Mouse (Mus musculus) lung, embryonic 16.5 days (tissue): Measurements from ENCODE around the gene Sft2d1. TPM values are rescaled to one million over a fixed set of nuclear protein-coding genes. Genes with fewer than 3 reads are reported as not detected.

Source experiments
- ATAC-seq: fragments of 200-750 bp; cut with Nextera tagmentation; 2 replicates; pipeline ENCODE4 v1.8.0; 2017; ENCODE audit warnings: low read depth, mild to moderate bottlenecking, moderate library complexity
- H3K27ac ChIP-seq: fragments of 300-500 bp; sonication (generic); 2 replicates; pipeline ENCODE4 v1.5.1; 2014; ENCODE audit warnings: mild to moderate bottlenecking, control low read depth, low read length
- H3K27me3 ChIP-seq: fragments of 300-500 bp; sonication (generic); 2 replicates; pipeline ENCODE4 v1.6.1; 2014; ENCODE audit warnings: low read depth, low read length, mixed read lengths; ENCODE audit not compliant: control insufficient read depth, insufficient read depth
- H3K36me3 ChIP-seq: fragments of 300-500 bp; sonication (generic); 2 replicates; pipeline ENCODE4 v1.6.1; 2014; ENCODE audit warnings: low read length; ENCODE audit not compliant: control insufficient read depth, insufficient read depth
- H3K4me1 ChIP-seq: fragments of 300-500 bp; sonication (generic); replicated peaks from 2 replicates; pipeline ENCODE4 v1.6.1; 2014; ENCODE audit warnings: low read length, mixed read lengths; ENCODE audit not compliant: control insufficient read depth, insufficient read depth
- H3K4me2 ChIP-seq: fragments of 300-500 bp; sonication (generic); 2 replicates; pipeline ENCODE4 v1.6.1; 2014; ENCODE audit warnings: low read depth, low read length, control low read depth
- H3K4me3 ChIP-seq: fragments of 300-500 bp; sonication (generic); 2 replicates; pipeline ENCODE4 v1.5.1; 2014; ENCODE audit warnings: mild to moderate bottlenecking, low read length, control low read depth
- H3K9ac ChIP-seq: fragments of 300-500 bp; sonication (generic); 2 replicates; pipeline ENCODE4 v1.6.1; 2014; ENCODE audit warnings: low read length, control low read depth
- H3K9me3 ChIP-seq: fragments of 300-500 bp; sonication (generic); 2 replicates; pipeline ENCODE4 v1.6.1; 2016; ENCODE audit warnings: low read length; ENCODE audit not compliant: control insufficient read depth
- WGBS: fragments of 180-500 bp; shearing (Covaris S2); extraction: QIAGEN DNeasy Blood & Tissue Kit; methylation state at CpG from one replicate; pipeline ENCODE4 v1.1.7; 2014; 5-methylcytosine and 5-hydroxymethylcytosine counted together
- polyA plus RNA-seq: library from polyadenylated mRNA; unstranded; fragments of >200 nt; fragmentation: Nextera tagmentation; extraction: Ambion mirVana; gene quantifications from 2 replicates; pipeline ENCODE4 v1.2.1, GENCODE M21; 2015

Gene Sft2d1
- polyA plus RNA-seq, 1 experiment from 2014 or later: 83.6 TPM

- Histone ChIP-seq H3K27ac (no peak overlapping the region), H3K4me1 (no peaks in the 10 kb centered on the region), H3K4me2 (no peak overlapping the region), H3K9ac (no peak overlapping the region), H3K4me3 (no peak overlapping the region), H3K36me3 (no peaks in the 10 kb centered on the region), H3K9me3 (no peaks in the 10 kb centered on the region), H3K27me3 (no peaks in the 10 kb centered on the region)
- 83% methylated on average over 9 of the region's 9 CpGs for WGBS
- no peak for ATAC-seq
Observed at GRCm38 (mm10) chr17:8296313-8296844, 14.5 kb upstream of the Sft2d1 start.

GRCm38 (mm10) chr17:8297746-8298145 lies 13.2 kb upstream of the Sft2d1 start:
- Histone ChIP-seq H3K4me3 (no peak overlapping the region), H3K27ac (no peak overlapping the region), H3K9ac (no peak overlapping the region), H3K9me3 (no peaks in the 10 kb centered on the region), H3K36me3 (no peaks in the 10 kb centered on the region), H3K4me1 (no peaks in the 10 kb centered on the region), H3K27me3 (no peaks in the 10 kb centered on the region), H3K4me2 (no peak overlapping the region)
- 78% methylated on average over 5 of the region's 5 CpGs for WGBS
- no peak for ATAC-seq

GRCm38 (mm10) chr17:8298281-8298680 lies 12.6 kb upstream of the Sft2d1 start:
- no peak overlapping the region for H3K4me2 ChIP-seq
- no peak for ATAC-seq
- 92% methylated on average over 2 of the region's 2 CpGs for WGBS

DNA sequence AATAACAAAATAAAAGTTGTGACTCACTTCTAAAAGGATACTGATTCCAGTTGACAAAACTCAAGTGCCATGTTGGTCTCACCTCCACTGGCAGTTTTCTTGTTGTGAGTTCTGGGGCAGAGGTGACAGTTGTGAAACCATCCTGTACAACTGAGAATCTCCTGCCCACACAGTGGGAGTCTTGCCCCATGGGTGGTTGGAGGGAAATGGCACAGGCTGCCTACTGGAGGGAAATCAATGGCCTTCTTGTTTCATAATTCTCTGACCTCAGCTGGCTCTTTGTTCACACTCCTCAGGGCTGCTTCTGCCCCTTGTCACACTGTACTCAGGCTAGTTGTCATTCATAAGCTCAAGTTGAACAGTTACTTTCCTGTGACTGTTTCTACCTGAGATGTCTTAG lies 11.4 kb upstream of the Sft2d1 start:
- H3K4me3 ChIP-seq: no peak overlapping the region
- no peaks in the 10 kb centered on the region for H3K36me3 ChIP-seq
- ATAC-seq: no peak
- H3K4me2 ChIP-seq: no peak overlapping the region
- H3K27me3 ChIP-seq: no peaks in the 10 kb centered on the region
- no peaks in the 10 kb centered on the region for H3K4me1 ChIP-seq
- no peak overlapping the region for H3K9ac ChIP-seq
- H3K9me3 ChIP-seq: no peaks in the 10 kb centered on the region
- H3K27ac ChIP-seq: no peak overlapping the region

More at GRCm38 (mm10) chr17:8298281-8298680, 12.6 kb upstream of the Sft2d1 start:
- Histone ChIP-seq H3K27me3 (no peaks in the 10 kb centered on the region), H3K27ac (no peak overlapping the region), H3K9me3 (no peaks in the 10 kb centered on the region), H3K4me3 (no peak overlapping the region), H3K9ac (no peak overlapping the region), H3K36me3 (no peaks in the 10 kb centered on the region), H3K4me1 (no peaks in the 10 kb centered on the region)

GRCm38 (mm10) chr17:8301515-8301914 lies 9.4 kb upstream of the Sft2d1 start:
- no peaks in the 10 kb centered on the region for H3K36me3 ChIP-seq
- no peak overlapping the region for H3K4me3 ChIP-seq
- no peak for ATAC-seq
- H3K4me1 ChIP-seq: no peaks in the 10 kb centered on the region
- H3K9ac ChIP-seq: no peak overlapping the region
- H3K27me3 ChIP-seq: no peaks in the 10 kb centered on the region
- WGBS: 77% methylated on average over 4 of the region's 4 CpGs
- H3K27ac ChIP-seq: no peak overlapping the region
- no peak overlapping the region for H3K4me2 ChIP-seq
- H3K9me3 ChIP-seq: no peaks in the 10 kb centered on the region

DNA sequence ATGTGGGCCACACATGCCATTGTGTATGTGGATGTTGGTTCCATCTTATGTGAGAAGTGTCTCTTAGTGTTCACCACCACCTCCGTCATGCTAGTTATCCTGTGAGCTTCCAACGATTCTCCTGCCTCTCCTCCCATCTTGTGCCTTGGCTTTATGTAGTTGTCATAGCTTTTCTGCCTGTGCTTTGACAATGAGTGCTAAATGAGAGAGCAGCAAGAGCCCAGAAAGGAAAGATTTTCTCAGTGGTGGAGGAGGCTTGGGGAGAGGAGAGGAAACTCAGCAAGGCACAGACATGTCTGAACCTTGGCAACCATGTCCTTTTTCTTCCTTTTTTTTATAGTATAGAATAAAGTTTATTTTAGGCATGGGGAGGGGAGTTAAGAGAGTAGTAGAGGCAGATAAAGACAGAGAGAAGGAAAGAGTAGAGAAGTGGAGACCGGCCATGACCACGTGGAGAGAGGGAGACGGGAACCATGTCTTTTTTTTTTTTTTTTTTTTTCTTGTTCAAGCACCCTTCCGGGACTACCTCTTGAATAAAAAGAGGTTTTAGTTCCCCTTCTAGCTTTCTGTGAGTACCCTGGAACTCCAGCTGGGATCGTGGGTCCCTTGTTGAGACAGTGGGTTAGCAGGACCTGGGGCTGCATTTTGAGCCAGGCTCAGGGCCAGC lies 8.0 kb upstream of the Sft2d1 start:
- no peaks in the 10 kb centered on the region for H3K36me3 ChIP-seq
- WGBS: 71% methylated on average over 7 of the region's 7 CpGs
- H3K27ac ChIP-seq: no peak overlapping the region
- ATAC-seq: no peak
- no peak overlapping the region for H3K9ac ChIP-seq
- no peak overlapping the region for H3K4me3 ChIP-seq
- H3K9me3 ChIP-seq: no peaks in the 10 kb centered on the region
- no peaks in the 10 kb centered on the region for H3K4me1 ChIP-seq
- no peaks in the 10 kb centered on the region for H3K27me3 ChIP-seq
- no peak overlapping the region for H3K4me2 ChIP-seq

DNA sequence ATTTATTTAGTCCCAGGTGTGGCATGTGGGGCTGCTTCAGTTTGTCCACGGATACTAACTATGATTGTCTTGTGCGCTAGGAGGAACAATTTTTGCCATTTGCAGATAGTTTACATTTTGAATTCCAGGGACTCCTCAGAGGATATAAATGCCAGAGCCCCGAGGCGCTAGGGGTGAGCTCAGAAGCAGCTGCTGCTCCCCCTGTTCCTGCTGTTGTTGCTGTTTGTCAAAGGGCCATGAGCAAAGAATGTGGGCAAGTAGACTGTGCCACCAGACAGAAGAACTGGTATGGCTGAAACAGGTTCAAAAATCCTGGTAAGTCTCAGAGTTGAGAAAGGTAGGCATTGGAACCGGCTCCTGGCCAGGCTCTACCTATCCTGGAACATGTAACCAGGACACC lies 7.2 kb upstream of the Sft2d1 start:
- H3K4me1 ChIP-seq: no peaks in the 10 kb centered on the region
- WGBS: 31% methylated on average over 5 of the region's 5 CpGs
- no peak overlapping the region for H3K4me2 ChIP-seq
- H3K9ac ChIP-seq: no peak overlapping the region
- H3K4me3 ChIP-seq: no peak overlapping the region
- no peaks in the 10 kb centered on the region for H3K36me3 ChIP-seq
- ATAC-seq: no peak
- H3K27ac ChIP-seq: no peak overlapping the region
- H3K27me3 ChIP-seq: no peaks in the 10 kb centered on the region
- no peaks in the 10 kb centered on the region for H3K9me3 ChIP-seq

DNA sequence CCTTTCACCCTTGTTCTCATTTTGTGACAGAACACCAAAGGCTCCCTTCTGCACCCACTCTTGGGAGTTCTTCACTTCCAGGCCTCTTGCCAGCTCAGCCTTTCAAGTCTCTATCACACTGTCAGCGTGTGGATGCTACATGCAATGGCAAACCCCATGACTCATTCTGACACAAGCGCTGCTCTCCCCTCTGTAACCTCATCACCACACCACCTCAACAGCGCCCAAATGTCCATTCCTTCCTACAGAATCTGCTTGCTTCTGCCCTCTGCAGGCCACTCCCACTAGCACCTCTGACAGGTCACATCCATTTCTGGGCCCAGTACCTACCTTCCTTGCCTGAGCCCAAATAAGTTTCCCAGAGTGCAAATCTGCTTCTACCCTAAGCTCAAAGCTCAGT lies 5.1 kb upstream of the Sft2d1 start:
- Histone ChIP-seq H3K9ac (no peak overlapping the region), H3K4me3 (no peak overlapping the region), H3K27me3 (no peaks in the 10 kb centered on the region), H3K9me3 (no peaks in the 10 kb centered on the region), H3K27ac (peak overlapping the region; percentile 24; the same call in 1 of the 2 replicates), H3K4me1 (no peaks in the 10 kb centered on the region), H3K4me2 (no peak overlapping the region), H3K36me3 (no peaks in the 10 kb centered on the region)
- no peak for ATAC-seq
- 33% methylated on average over 3 of the region's 3 CpGs for WGBS

DNA sequence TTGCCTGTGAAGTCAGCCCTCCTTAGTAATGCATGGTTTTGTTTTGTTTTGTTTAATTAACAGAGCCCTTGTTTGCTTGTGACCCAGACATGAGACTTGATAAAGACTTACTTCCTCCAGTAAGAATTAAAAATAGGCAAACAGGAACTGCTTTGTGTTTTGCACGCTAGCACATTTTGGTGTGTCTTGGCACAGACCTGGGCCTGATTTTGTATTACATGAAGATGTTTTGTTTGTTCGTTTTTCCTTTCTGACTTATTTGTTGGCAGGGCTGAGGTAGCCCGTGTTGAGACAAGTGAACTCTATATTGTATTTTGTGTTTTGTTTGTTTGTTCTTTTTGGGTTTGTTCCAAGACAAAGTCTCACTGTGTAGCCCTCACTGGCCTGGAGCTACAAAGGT lies 849 bp downstream of the Sft2d1 start:
- WGBS: 35% methylated on average over 3 of the region's 3 CpGs
- Histone ChIP-seq H3K36me3 (no peaks in the 10 kb centered on the region; the same call in 1 of the 2 replicates), H3K4me1 (peaks cover 9% of the 10 kb centered on the region), H3K9ac (peak overlapping the region; percentile 82), H3K27me3 (no peaks in the 10 kb centered on the region), H3K27ac (no peak overlapping the region), H3K4me3 (peak overlapping the region; percentile 82), H3K4me2 (peak overlapping the region; percentile 65), H3K9me3 (no peaks in the 10 kb centered on the region)
- ATAC-seq: no peak
